Mouse (Mus musculus): Measurements from ENCODE around the gene Cyp2d9. TPM values are rescaled to one million over a fixed set of nuclear protein-coding genes. Genes with fewer than 3 reads are reported as not detected.

The Cyp2d9 gene
- polyA plus RNA-seq, 1 experiment from 2014 or later = 0.71 TPM

- Histone ChIP-seq H3K4me1 (replicated peaks) (peaks cover 8% of the 10 kb centered on the region), H3K27ac (no peak overlapping the region), H3K4me3 (replicated peaks) (no peak overlapping the region), H3K9me3 (replicated peaks) (no peaks in the 10 kb centered on the region), H3K4me2 (no peak overlapping the region), H3K27me3 (no peaks in the 10 kb centered on the region), H3K9ac (0 out of 2 replicates have a peak overlapping the region, but pooled peaks have one; percentile 22), H3K36me3 (no peaks in the 10 kb centered on the region)
- ATAC-seq (ENCODE audit: low read depth) = peak; percentile 74
- 35% methylated on average over 16 of the region's 16 CpGs for WGBS (ENCODE audit: insufficient replicate concordance)
- DNase-seq = peak; percentile 27
Measured at GRCm38 (mm10) chr15:82416797-82417789, 16.1 kb upstream of the Cyp2d9 start.

GRCm38 (mm10) chr15:82418616-82419015 lies 14.6 kb upstream of the Cyp2d9 start:
- Histone ChIP-seq H3K4me3 (replicated peaks) (no peak overlapping the region), H3K9ac (no peak overlapping the region), H3K27ac (no peak overlapping the region), H3K4me1 (replicated peaks) (peaks cover 8% of the 10 kb centered on the region), H3K9me3 (replicated peaks) (no peaks in the 10 kb centered on the region), H3K36me3 (no peaks in the 10 kb centered on the region), H3K27me3 (no peaks in the 10 kb centered on the region), H3K4me2 (no peak overlapping the region)
- DNase-seq = no peak
- ATAC-seq (ENCODE audit: low read depth) = no peak
- 61% methylated on average over 1 of the region's 1 CpGs for WGBS (ENCODE audit: insufficient replicate concordance)

GRCm38 (mm10) chr15:82422935-82423334 lies 10.3 kb upstream of the Cyp2d9 start:
- H3K4me1 ChIP-seq (replicated peaks) = no peaks in the 10 kb centered on the region
- ATAC-seq (ENCODE audit: low read depth) = no peak
- DNase-seq = no peak
- no peaks in the 10 kb centered on the region for H3K9me3 ChIP-seq (replicated peaks)
- no peak overlapping the region for H3K4me3 ChIP-seq (replicated peaks)
- H3K36me3 ChIP-seq = no peaks in the 10 kb centered on the region
- no peak overlapping the region for H3K27ac ChIP-seq
- no peak overlapping the region for H3K9ac ChIP-seq
- H3K4me2 ChIP-seq = no peak overlapping the region
- 38% methylated on average over 4 of the region's 4 CpGs for WGBS (ENCODE audit: insufficient replicate concordance)
- no peaks in the 10 kb centered on the region for H3K27me3 ChIP-seq

- no peak for ATAC-seq (ENCODE audit: low read depth)
- 57% methylated on average over 3 of the region's 3 CpGs for WGBS (ENCODE audit: insufficient replicate concordance)
Measured at GRCm38 (mm10) chr15:82423471-82423870, 9.8 kb upstream of the Cyp2d9 start.

GRCm38 (mm10) chr15:82433621-82434020 lies 384 bp downstream of the Cyp2d9 start:
- Histone ChIP-seq H3K4me3 (replicated peaks) (no peak overlapping the region), H3K27me3 (no peaks in the 10 kb centered on the region), H3K9me3 (replicated peaks) (no peaks in the 10 kb centered on the region), H3K4me2 (no peak overlapping the region), H3K4me1 (replicated peaks) (no peaks in the 10 kb centered on the region), H3K36me3 (no peaks in the 10 kb centered on the region), H3K27ac (no peak overlapping the region), H3K9ac (no peak overlapping the region)
- DNase-seq (no peak), ATAC-seq (ENCODE audit: low read depth) (no peak)
- 75% methylated on average over 3 of the region's 3 CpGs for WGBS (ENCODE audit: insufficient replicate concordance)

More at GRCm38 (mm10) chr15:82423471-82423870, 9.8 kb upstream of the Cyp2d9 start:
- no peak for DNase-seq
- no peaks in the 10 kb centered on the region for H3K36me3 ChIP-seq
- H3K9ac ChIP-seq = no peak overlapping the region
- H3K27me3 ChIP-seq = no peaks in the 10 kb centered on the region
- H3K4me2 ChIP-seq = no peak overlapping the region
- H3K27ac ChIP-seq = no peak overlapping the region
- no peaks in the 10 kb centered on the region for H3K9me3 ChIP-seq (replicated peaks)
- no peak overlapping the region for H3K4me3 ChIP-seq (replicated peaks)
- H3K4me1 ChIP-seq (replicated peaks) = no peaks in the 10 kb centered on the region

GRCm38 (mm10) chr15:82434541-82434940 lies 1.3 kb downstream of the Cyp2d9 start:
- Histone ChIP-seq H3K4me2 (no peak overlapping the region), H3K36me3 (no peaks in the 10 kb centered on the region), H3K4me3 (replicated peaks) (no peak overlapping the region), H3K9ac (no peak overlapping the region), H3K27ac (no peak overlapping the region), H3K9me3 (replicated peaks) (no peaks in the 10 kb centered on the region), H3K27me3 (no peaks in the 10 kb centered on the region), H3K4me1 (replicated peaks) (no peaks in the 10 kb centered on the region)
- ATAC-seq (ENCODE audit: low read depth) (no peak), DNase-seq (no peak)
- 66% methylated on average over 3 of the region's 3 CpGs for WGBS (ENCODE audit: insufficient replicate concordance)

GRCm38 (mm10) chr15:82435011-82435410 lies 1.8 kb downstream of the Cyp2d9 start:
- WGBS (ENCODE audit: insufficient replicate concordance) = 64% methylated on average over 3 of the region's 3 CpGs
- ATAC-seq (ENCODE audit: low read depth) = no peak
- H3K27me3 ChIP-seq = no peaks in the 10 kb centered on the region
- H3K9me3 ChIP-seq (replicated peaks) = no peaks in the 10 kb centered on the region
- H3K36me3 ChIP-seq = no peaks in the 10 kb centered on the region
- no peaks in the 10 kb centered on the region for H3K4me1 ChIP-seq (replicated peaks)
- H3K27ac ChIP-seq = no peak overlapping the region
- no peak overlapping the region for H3K4me2 ChIP-seq
- no peak overlapping the region for H3K9ac ChIP-seq
- no peak overlapping the region for H3K4me3 ChIP-seq (replicated peaks)
- DNase-seq = no peak

- ATAC-seq (ENCODE audit: low read depth) = no peak
- no peaks in the 10 kb centered on the region for H3K36me3 ChIP-seq
- H3K9me3 ChIP-seq (replicated peaks) = no peaks in the 10 kb centered on the region
- no peak overlapping the region for H3K9ac ChIP-seq
- 57% methylated on average over 2 of the region's 2 CpGs for WGBS (ENCODE audit: insufficient replicate concordance)
- no peak overlapping the region for H3K4me2 ChIP-seq
- no peak overlapping the region for H3K4me3 ChIP-seq (replicated peaks)
- H3K4me1 ChIP-seq (replicated peaks) = no peaks in the 10 kb centered on the region
- no peak for DNase-seq
- H3K27me3 ChIP-seq = no peaks in the 10 kb centered on the region
- H3K27ac ChIP-seq = no peak overlapping the region
Measured at GRCm38 (mm10) chr15:82435606-82436005, 2.4 kb downstream of the Cyp2d9 start.

GRCm38 (mm10) chr15:82437975-82438617 lies 4.9 kb downstream of the Cyp2d9 start:
- no peak overlapping the region for H3K27ac ChIP-seq
- H3K4me2 ChIP-seq = no peak overlapping the region
- H3K4me3 ChIP-seq (replicated peaks) = no peak overlapping the region
- H3K27me3 ChIP-seq = no peaks in the 10 kb centered on the region
- DNase-seq (no peak), ATAC-seq (ENCODE audit: low read depth) (peak; percentile 41; the same call in 1 of the 2 replicates)
- H3K4me1 ChIP-seq (replicated peaks) = no peaks in the 10 kb centered on the region
- H3K9ac ChIP-seq = no peak overlapping the region
- WGBS (ENCODE audit: insufficient replicate concordance) = 53% methylated on average over 5 of the region's 5 CpGs
- H3K36me3 ChIP-seq = no peaks in the 10 kb centered on the region
- no peaks in the 10 kb centered on the region for H3K9me3 ChIP-seq (replicated peaks)

GRCm38 (mm10) chr15:82443658-82444057 lies 10.4 kb downstream of the Cyp2d9 start:
- Histone ChIP-seq H3K4me1 (replicated peaks) (no peaks in the 10 kb centered on the region), H3K27ac (no peak overlapping the region), H3K9me3 (replicated peaks) (no peaks in the 10 kb centered on the region), H3K27me3 (no peaks in the 10 kb centered on the region), H3K4me2 (no peak overlapping the region), H3K36me3 (no peaks in the 10 kb centered on the region), H3K9ac (no peak overlapping the region), H3K4me3 (replicated peaks) (no peak overlapping the region)
- 73% methylated on average over 3 of the region's 3 CpGs for WGBS (ENCODE audit: insufficient replicate concordance)
- ATAC-seq (ENCODE audit: low read depth) (no peak), DNase-seq (no peak)

GRCm38 (mm10) chr15:82445196-82445595 lies 12.0 kb downstream of the Cyp2d9 start:
- no peak overlapping the region for H3K4me3 ChIP-seq (replicated peaks)
- DNase-seq (no peak), ATAC-seq (ENCODE audit: low read depth) (no peak)
- 54% methylated on average over 8 of the region's 8 CpGs for WGBS (ENCODE audit: insufficient replicate concordance)
- no peaks in the 10 kb centered on the region for H3K9me3 ChIP-seq (replicated peaks)
- H3K4me1 ChIP-seq (replicated peaks) = no peaks in the 10 kb centered on the region
- no peaks in the 10 kb centered on the region for H3K27me3 ChIP-seq
- no peaks in the 10 kb centered on the region for H3K36me3 ChIP-seq
- H3K4me2 ChIP-seq = no peak overlapping the region
- no peak overlapping the region for H3K27ac ChIP-seq
- no peak overlapping the region for H3K9ac ChIP-seq
